Mouse (Mus musculus) thymus, adult 2 months (tissue): ENCODE results near the gene Podn. TPM values are rescaled to one million over a fixed set of nuclear protein-coding genes. Genes with fewer than 3 reads are reported as not detected.

ENCODE experiments used
- DNase-seq: peaks from one replicate; pipeline ENCODE4 v3.0.0; 2021
- H3K27ac ChIP-seq: fragments of 200-500 bp; 2 replicates; pipeline ENCODE4 v1.5.1; 2012; ENCODE audit warnings: low read length, control low read depth; ENCODE audit not compliant: control insufficient read depth, insufficient read depth
- H3K27me3 ChIP-seq: fragments of 200-500 bp; 2 replicates; pipeline ENCODE4 v1.6.1; 2012; ENCODE audit warnings: mild to moderate bottlenecking, low read length, moderate library complexity, mixed read lengths; ENCODE audit not compliant: control insufficient read depth, insufficient read depth
- H3K36me3 ChIP-seq: fragments of 200-500 bp; 2 replicates; pipeline ENCODE4 v1.6.1; 2012; ENCODE audit warnings: mild to moderate bottlenecking, low read length, moderate library complexity; ENCODE audit not compliant: control insufficient read depth, insufficient read depth
- H3K4me1 ChIP-seq: fragments of 200-500 bp; replicated peaks from 2 replicates; pipeline ENCODE4 v1.6.1; 2012; ENCODE audit warnings: low read length; ENCODE audit not compliant: control insufficient read depth, insufficient read depth
- H3K4me3 ChIP-seq: fragments of 200-500 bp; 2 replicates; pipeline ENCODE4 v1.5.1; 2012; ENCODE audit warnings: mild to moderate bottlenecking, low read length, control low read depth, moderate library complexity; ENCODE audit not compliant: control insufficient read depth, insufficient read depth
- CTCF ChIP-seq: fragments of 200-500 bp; IDR thresholded peaks from 2 replicates; pipeline ENCODE4 v1.5.1; 2012; ENCODE audit warnings: mild to moderate bottlenecking, control low read depth, low read length, moderate library complexity, borderline replicate concordance; ENCODE audit not compliant: control insufficient read depth, poor library complexity, insufficient read depth; ENCODE audit errors: extremely low read depth
- POLR2A ChIP-seq: fragments of 200-500 bp; IDR thresholded peaks from 2 replicates; pipeline ENCODE4 v1.6.1; 2012; ENCODE audit warnings: mild to moderate bottlenecking, low read length, control low read depth, moderate library complexity; ENCODE audit not compliant: control insufficient read depth, poor library complexity, insufficient read depth; ENCODE audit errors: extremely low read depth
- WGBS: fragments of 180-500 bp; shearing (Covaris S2); methylation state at CpG from one replicate; pipeline ENCODE4 v1.1.7; 2018; 5-methylcytosine and 5-hydroxymethylcytosine counted together
- polyA plus RNA-seq: library from polyadenylated mRNA; depleted of rRNA; stranded (reverse); fragments of >200 nt; gene quantifications from 2 replicates; pipeline ENCODE4 v1.2.3, GENCODE M21; 2012

The Podn gene
- polyA plus RNA-seq, 1 experiment: 12.0 TPM

GRCm38 (mm10) chr4:107995011-107995410, 101.2 kb downstream of the Podn start:
- Histone ChIP-seq H3K27me3 (no peaks in the 10 kb centered on the region), H3K27ac (no peak overlapping the region), H3K4me3 (no peak overlapping the region), H3K4me1 (peaks cover 12% of the 10 kb centered on the region), H3K36me3 (no peaks in the 10 kb centered on the region)
- TF ChIP-seq POLR2A (no peak), CTCF (no peak)
- no peak for DNase-seq
- 97% methylated on average over 6 of the region's 6 CpGs for WGBS

- 94% methylated on average over 6 of the region's 6 CpGs for WGBS
These were observed 104.4 kb downstream of the Podn start for GRCm38 (mm10) chr4:107991879-107992278.

GRCm38 (mm10) chr4:107990818-107991217, 105.4 kb downstream of the Podn start:
- WGBS: 94% methylated on average over 5 of the region's 5 CpGs

More at GRCm38 (mm10) chr4:107991879-107992278, 104.4 kb downstream of the Podn start:
- DNase-seq: no peak
- Histone ChIP-seq H3K4me1 (peaks cover 9% of the 10 kb centered on the region), H3K27me3 (no peaks in the 10 kb centered on the region), H3K4me3 (no peak overlapping the region), H3K36me3 (no peaks in the 10 kb centered on the region), H3K27ac (no peak overlapping the region)
- TF ChIP-seq CTCF (no peak), POLR2A (no peak)

GRCm38 (mm10) chr4:107988931-107989330, 107.3 kb downstream of the Podn start:
- Histone ChIP-seq H3K27ac (no peak overlapping the region), H3K36me3 (no peaks in the 10 kb centered on the region), H3K4me3 (no peak overlapping the region), H3K27me3 (no peaks in the 10 kb centered on the region), H3K4me1 (no peaks in the 10 kb centered on the region)
- DNase-seq: peak; percentile 32
- WGBS: 4% methylated on average over 8 of the region's 8 CpGs
- TF ChIP-seq POLR2A: no peak
- TF ChIP-seq CTCF: no peak

More at GRCm38 (mm10) chr4:107990818-107991217, 105.4 kb downstream of the Podn start:
- no peak for DNase-seq
- H3K36me3 ChIP-seq: no peaks in the 10 kb centered on the region
- H3K27me3 ChIP-seq: no peaks in the 10 kb centered on the region
- peaks cover 2% of the 10 kb centered on the region for H3K4me1 ChIP-seq
- no peak overlapping the region for H3K27ac ChIP-seq
- H3K4me3 ChIP-seq: no peak overlapping the region
- no peak for TF ChIP-seq POLR2A
- TF ChIP-seq CTCF: no peak

GRCm38 (mm10) chr4:107986386-107987168, 109.7 kb downstream of the Podn start:
- 94% methylated on average over 11 of the region's 11 CpGs for WGBS
- Histone ChIP-seq H3K27ac (no peak overlapping the region), H3K4me1 (no peaks in the 10 kb centered on the region), H3K36me3 (no peaks in the 10 kb centered on the region), H3K4me3 (no peak overlapping the region), H3K27me3 (no peaks in the 10 kb centered on the region)
- TF ChIP-seq POLR2A (no peak), CTCF (no peak)
- DNase-seq: no peak

GRCm38 (mm10) chr4:107985812-107986211, 110.4 kb downstream of the Podn start:
- no peak overlapping the region for H3K4me3 ChIP-seq
- H3K36me3 ChIP-seq: no peaks in the 10 kb centered on the region
- DNase-seq: no peak
- H3K27me3 ChIP-seq: no peaks in the 10 kb centered on the region
- no peak for TF ChIP-seq CTCF
- no peak for TF ChIP-seq POLR2A
- H3K27ac ChIP-seq: no peak overlapping the region
- no peaks in the 10 kb centered on the region for H3K4me1 ChIP-seq
- 89% methylated on average over 5 of the region's 5 CpGs for WGBS
